ENCODE assay signal across 14 mouse cellular contexts in genomic region chr10:12737926-12738325, GRCm38 (mm10).
DNase-seq lines count a peak whose midpoint lies in the region; ATAC-seq and TF ChIP-seq lines count a peak whose summit lies in the region.
"Had no signal": no experiment of that assay in that cellular context is flagged by ENCODE, and none has a peak within 500 bp of the region (broad histone marks: within the 10 kb centered on the region; RNA-seq: fewer than 3 reads in every experiment).

No protein-coding gene starts in this region.

- TF ChIP-seq EP300 in heart, adult 2 months (IDR thresholded peaks at IDR 0.05; ENCODE audit: insufficient read depth, low read depth, low read length): no peak
- TF ChIP-seq EP300 in liver, postnatal 0 days (IDR thresholded peaks at IDR 0.05; ENCODE audit: low read depth): no peak

- 66% methylated on average over 9 of the region's 9 CpGs for WGBS in heart, adult 2 months
- 58% methylated on average over 9 of the region's 9 CpGs for WGBS in lung, adult 2 months
- 78% methylated on average over 9 of the region's 9 CpGs for WGBS in liver, postnatal 0 days (ENCODE audit: insufficient replicate concordance)

- no peaks in the 10 kb centered on the region for H3K79me2 ChIP-seq in heart, adult 2 months (replicated peaks; ENCODE audit: control insufficient read depth, insufficient read depth, low read length)

- peak overlapping the region; percentile 65 for H3K27ac ChIP-seq in heart, adult 2 months
- no peak overlapping the region for H3K27ac ChIP-seq in liver, postnatal 0 days (ENCODE audit: low read depth)

- H3K4me1 ChIP-seq in heart, adult 2 months (ENCODE audit: control insufficient read depth, insufficient read depth, low read length): peaks cover 5% of the 10 kb centered on the region
- peaks cover 6% of the 10 kb centered on the region for H3K4me1 ChIP-seq in lung, adult 2 months (ENCODE audit: control insufficient read depth, insufficient read depth, low read length)
- H3K4me1 ChIP-seq in liver, postnatal 0 days (ENCODE audit: insufficient read depth): no peaks in the 10 kb centered on the region

- H3K9me3 ChIP-seq in liver, postnatal 0 days (ENCODE audit: low read length): no peaks in the 10 kb centered on the region
- H3K9me3 ChIP-seq: limb, embryonic 12.5 days had no signal

- no peak for TF ChIP-seq POLR2A in heart, adult 2 months (IDR thresholded peaks at IDR 0.05; ENCODE audit: insufficient read depth, low read depth, low read length)
- TF ChIP-seq POLR2A in lung, adult 2 months (IDR thresholded peaks at IDR 0.05; ENCODE audit: borderline replicate concordance, extremely low read depth, low read depth, low read length): peak; percentile 29; the same call in 1 of the 2 replicates

- no peak for ATAC-seq in liver, postnatal 0 days
- ATAC-seq in activated CD4-positive, CD25-positive, alpha-beta regulatory T cell, adult 4 months: no peak
- ATAC-seq: forebrain, postnatal 0 days had no signal

- H3K9ac ChIP-seq in heart, adult 2 months (ENCODE audit: low read depth, low read length): no peak overlapping the region
- no peak overlapping the region for H3K9ac ChIP-seq in liver, postnatal 0 days (replicated peaks)
- H3K9ac ChIP-seq: embryonic facial prominence, embryonic 13.5 days; forebrain, postnatal 0 days; limb, embryonic 12.5 days had no signal

- no peaks in the 10 kb centered on the region for H3K27me3 ChIP-seq in heart, adult 2 months (ENCODE audit: control insufficient read depth, insufficient read depth, low read length)
- no peaks in the 10 kb centered on the region for H3K27me3 ChIP-seq in liver, postnatal 0 days (ENCODE audit: insufficient read depth, low read length)
- H3K27me3 ChIP-seq: embryonic facial prominence, embryonic 13.5 days; limb, embryonic 12.5 days had no signal

- H3K36me3 ChIP-seq in heart, adult 2 months (ENCODE audit: control insufficient read depth, insufficient read depth, low read length): peaks cover 19% of the 10 kb centered on the region
- H3K36me3 ChIP-seq in liver, postnatal 0 days (replicated peaks; ENCODE audit: insufficient read depth, low read length): peaks cover 30% of the 10 kb centered on the region

- H3K4me3 ChIP-seq in heart, adult 2 months: no peak overlapping the region
- peak overlapping the region; percentile 13 for H3K4me3 ChIP-seq in lung, adult 2 months (replicated peaks; ENCODE audit: extremely low read depth, low read depth, low read length)
- no peak overlapping the region for H3K4me3 ChIP-seq in liver, postnatal 0 days (ENCODE audit: low read depth, low read length)
- H3K4me3 ChIP-seq: embryonic facial prominence, embryonic 13.5 days; limb, embryonic 12.5 days; myocyte had no signal

- intact Hi-C loops in heart, adult 2 months (cut with DNase I): loop anchor here (5.0 kb wide), 3 partner anchors 36 to 184 kb away; no protein-coding TSS in a partner anchor

- no peak for TF ChIP-seq CTCF in heart, adult 2 months (IDR thresholded peaks at IDR 0.05)
- TF ChIP-seq CTCF in lung, adult 2 months (IDR thresholded peaks at IDR 0.05; ENCODE audit: insufficient read depth, low read length): no peak
- no peak for TF ChIP-seq CTCF in liver, postnatal 0 days (IDR thresholded peaks at IDR 0.05; ENCODE audit: low read depth)

- H3K4me2 ChIP-seq in liver, postnatal 0 days (ENCODE audit: low read depth, low read length): no peak overlapping the region
- H3K4me2 ChIP-seq: embryonic facial prominence, embryonic 13.5 days; limb, embryonic 12.5 days had no signal

- no peak for DNase-seq in heart, adult 2 months
- no peak for DNase-seq in heart, adult 8-10 months (ENCODE audit: low spot score)
- no peak for DNase-seq in lung, adult 2 months
- DNase-seq in lung, postnatal 4 days: no peak
- DNase-seq in adrenal gland, postnatal 36 days: peak; percentile 72 to 78
- DNase-seq in kidney, postnatal 36 days: peak; percentile 8 to 25
- DNase-seq in liver, postnatal 0 days: no peak
- DNase-seq: cerebellum, adult 9-11 months; forebrain, postnatal 0 days; thymus, postnatal 25 days had no signal

Comparison
In these comparisons a context has a peak if more than half of its experiments do, and no peak if none do; other contexts are left out.
1. DNase-seq: peak in adrenal gland, postnatal 36 days (2 of 2) and kidney, postnatal 36 days (2 of 2); none in heart, adult 2 months (0 of 2), heart, adult 8-10 months (single experiment), lung, adult 2 months (single experiment), lung, postnatal 4 days (0 of 2) and liver, postnatal 0 days (single experiment).